Mouse (Mus musculus): ENCODE data around the gene Macrod1. TPM values are rescaled to one million over a fixed set of nuclear protein-coding genes. Genes with fewer than 3 reads are reported as not detected.

Macrod1 gene
- polyA plus RNA-seq, 1 experiment from 2014 or later = 32.9 TPM

Other genes with a start within 250 kb of the Macrod1 start
- 14.1 and 15.4 TPM in 2 replicates for gene Rps6ka4, start 216.2 kb upstream of the Macrod1 start, polyA plus RNA-seq (2015; fragmentation: Nextera tagmentation; extraction: Ambion mirVana)
- gene Ccdc88b, start 198.6 kb upstream of the Macrod1 start, polyA plus RNA-seq (2015; fragmentation: Nextera tagmentation; extraction: Ambion mirVana) = 0.39 and 1.3 TPM in 2 replicates
- gene Trmt112, start 147.1 kb upstream of the Macrod1 start, polyA plus RNA-seq (2015; fragmentation: Nextera tagmentation; extraction: Ambion mirVana) = 79.1 and 93.8 TPM in 2 replicates
- gene Prdx5, start 146.7 kb upstream of the Macrod1 start, polyA plus RNA-seq (2015; fragmentation: Nextera tagmentation; extraction: Ambion mirVana) = 217 and 232 TPM in 2 replicates
- gene Esrra, start 135.0 kb upstream of the Macrod1 start, polyA plus RNA-seq (2015; fragmentation: Nextera tagmentation; extraction: Ambion mirVana) = 30.4 and 33.0 TPM in 2 replicates
- gene Catsperz, start 131.4 kb upstream of the Macrod1 start, polyA plus RNA-seq (2015; fragmentation: Nextera tagmentation; extraction: Ambion mirVana) = 1.7 and 3.6 TPM in 2 replicates
- gene Kcnk4, start 122.3 kb upstream of the Macrod1 start, polyA plus RNA-seq (2015; fragmentation: Nextera tagmentation; extraction: Ambion mirVana) = 0.18 and 0.44 TPM in 2 replicates
- gene Bad, start 114.9 kb upstream of the Macrod1 start, polyA plus RNA-seq (2015; fragmentation: Nextera tagmentation; extraction: Ambion mirVana) = 56.9 and 59.8 TPM in 2 replicates
- 18.6 and 19.6 TPM in 2 replicates for gene Gpr137, start 114.3 kb upstream of the Macrod1 start, polyA plus RNA-seq (2015; fragmentation: Nextera tagmentation; extraction: Ambion mirVana)
- gene Ppp1r14b, start 81.8 kb upstream of the Macrod1 start, polyA plus RNA-seq (2015; fragmentation: Nextera tagmentation; extraction: Ambion mirVana) = 82.3 and 117 TPM in 2 replicates
- 18.1 and 18.6 TPM in 2 replicates for gene Plcb3, start 80.3 kb upstream of the Macrod1 start, polyA plus RNA-seq (2015; fragmentation: Nextera tagmentation; extraction: Ambion mirVana)
- gene Fkbp2, start 76.3 kb upstream of the Macrod1 start, polyA plus RNA-seq (2015; fragmentation: Nextera tagmentation; extraction: Ambion mirVana) = 80.9 and 98.7 TPM in 2 replicates
- 125 and 133 TPM in 2 replicates for gene Vegfb, start 69.2 kb upstream of the Macrod1 start, polyA plus RNA-seq (2015; fragmentation: Nextera tagmentation; extraction: Ambion mirVana)
- 33.2 and 35.6 TPM in 2 replicates for gene Dnajc4, start 64.2 kb upstream of the Macrod1 start, polyA plus RNA-seq (2015; fragmentation: Nextera tagmentation; extraction: Ambion mirVana)
- 23.3 and 26.8 TPM in 2 replicates for gene Nudt22, start 60.7 kb upstream of the Macrod1 start, polyA plus RNA-seq (2015; fragmentation: Nextera tagmentation; extraction: Ambion mirVana)
- 15.8 and 16.6 TPM in 2 replicates for gene Trpt1, start 60.7 kb upstream of the Macrod1 start, polyA plus RNA-seq (2015; fragmentation: Nextera tagmentation; extraction: Ambion mirVana)
- 7.6 and 8.1 TPM in 2 replicates for gene Fermt3, start 37.3 kb upstream of the Macrod1 start, polyA plus RNA-seq (2015; fragmentation: Nextera tagmentation; extraction: Ambion mirVana)
- gene Stip1, start 16.8 kb upstream of the Macrod1 start, polyA plus RNA-seq (2015; fragmentation: Nextera tagmentation; extraction: Ambion mirVana) = 207 and 228 TPM in 2 replicates
- 1.1 and 1.4 TPM in 2 replicates for gene Flrt1, start 48.9 kb downstream of the Macrod1 start, polyA plus RNA-seq (2015; fragmentation: Nextera tagmentation; extraction: Ambion mirVana)
- 147 and 160 TPM in 2 replicates for gene Otub1, start 149.5 kb downstream of the Macrod1 start, polyA plus RNA-seq (2015; fragmentation: Nextera tagmentation; extraction: Ambion mirVana)
- gene Cox8a, start 160.8 kb downstream of the Macrod1 start, polyA plus RNA-seq (2015; fragmentation: Nextera tagmentation; extraction: Ambion mirVana) = 1,676 and 1,958 TPM in 2 replicates
- 51.0 and 52.1 TPM in 2 replicates for gene Naa40, start 184.4 kb downstream of the Macrod1 start, polyA plus RNA-seq (2015; fragmentation: Nextera tagmentation; extraction: Ambion mirVana)
- 12.7 and 16.5 TPM in 2 replicates for gene Rcor2, start 210.5 kb downstream of the Macrod1 start, polyA plus RNA-seq (2015; fragmentation: Nextera tagmentation; extraction: Ambion mirVana)